Mouse (Mus musculus): ENCODE measurements at regions not wholly inside any gene's neighbourhood (a gene's known extent, or its start where the extent isn't known, plus 50 kb on each side); places are given as distances from the start of the nearest gene placed in this dataset.

DNA sequence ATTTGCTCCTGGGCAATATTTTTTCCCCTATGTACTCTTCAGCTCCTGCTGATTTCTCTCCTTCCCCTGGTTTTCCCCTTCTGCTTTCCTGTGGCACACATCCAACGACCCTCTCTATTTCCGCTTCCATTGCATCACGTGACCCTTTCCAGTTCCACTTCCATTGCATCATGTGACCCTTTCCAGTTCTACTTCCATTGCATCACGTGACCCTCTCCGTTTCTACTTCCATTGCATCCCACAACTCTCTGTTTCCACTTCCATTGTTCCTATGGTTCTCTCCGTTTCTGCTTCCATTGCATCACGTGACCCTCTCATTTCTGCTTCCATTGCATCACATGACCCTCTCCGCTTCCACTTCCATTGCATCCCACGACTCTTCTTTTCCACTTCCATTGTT lies 199.5 kb upstream of the Wdfy3 start:
- TF ChIP-seq CTCF (IDR thresholded peaks at IDR 0.05; ENCODE audit: low read depth, low read length): no peak
- H3K27ac ChIP-seq (ENCODE audit: insufficient read depth, low read depth, low read length): no peak overlapping the region
- H3K4me1 ChIP-seq (ENCODE audit: control insufficient read depth, insufficient read depth, low read length): no peaks in the 10 kb centered on the region

DNA sequence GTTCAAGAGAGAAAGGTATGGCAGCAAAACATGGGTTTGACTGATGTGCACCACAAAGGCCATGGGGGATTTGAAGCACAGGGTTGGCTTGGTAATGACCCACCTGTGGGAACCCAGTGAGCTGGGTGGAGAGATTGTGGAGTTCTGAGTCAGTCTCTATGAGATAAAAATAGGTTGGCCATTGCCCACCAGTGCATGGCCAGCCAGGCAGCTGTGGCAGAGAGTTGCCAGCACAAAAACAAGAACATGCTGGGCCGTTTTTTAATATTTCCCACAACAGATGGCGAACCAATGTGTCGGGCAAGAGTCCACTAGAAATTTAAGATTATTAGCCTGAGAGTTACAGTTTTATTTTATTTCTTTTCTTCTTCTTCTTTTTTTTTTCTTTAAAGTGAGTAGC lies 205.6 kb upstream of the Arhgap24 start:
- Histone ChIP-seq H3K27ac (ENCODE audit: insufficient read depth, low read depth, low read length) (no peak overlapping the region), H3K4me3 (ENCODE audit: insufficient read depth, low read length) (no peak overlapping the region), H3K4me1 (ENCODE audit: control insufficient read depth, insufficient read depth, low read length) (no peaks in the 10 kb centered on the region)
- TF ChIP-seq CTCF (IDR thresholded peaks at IDR 0.05; ENCODE audit: low read depth, low read length) (no peak), POLR2A (IDR thresholded peaks at IDR 0.05; ENCODE audit: borderline replicate concordance, low read depth, low read length) (no peak)

More for the DNA sequence above, 199.5 kb upstream of the Wdfy3 start:
- H3K4me3 ChIP-seq (ENCODE audit: insufficient read depth, low read length): no peak overlapping the region

DNA sequence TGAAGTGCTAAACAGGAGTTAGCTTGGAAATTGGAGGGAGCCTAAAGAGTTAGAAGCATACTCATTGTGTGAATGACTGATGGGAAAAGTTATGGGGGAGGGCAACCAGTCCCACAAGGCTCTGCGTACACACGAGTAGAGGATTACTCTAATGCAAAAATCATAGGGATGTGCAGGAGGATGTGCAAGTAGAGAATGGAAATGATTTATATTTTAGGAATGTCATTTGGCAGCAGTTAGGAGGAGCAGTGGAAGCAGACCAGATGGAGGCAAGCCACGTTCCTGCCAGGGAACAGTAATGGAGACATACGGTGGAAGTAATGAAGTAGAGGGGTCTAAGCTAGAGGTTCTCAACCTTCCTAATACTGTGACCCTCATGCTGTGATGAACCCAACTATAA lies 194.1 kb upstream of the Arhgap24 start:
- no peak overlapping the region for H3K4me3 ChIP-seq (ENCODE audit: insufficient read depth, low read length)
- no peak overlapping the region for H3K27ac ChIP-seq (ENCODE audit: insufficient read depth, low read depth, low read length)
- TF ChIP-seq POLR2A (IDR thresholded peaks at IDR 0.05; ENCODE audit: borderline replicate concordance, low read depth, low read length): no peak
- no peak for TF ChIP-seq CTCF (IDR thresholded peaks at IDR 0.05; ENCODE audit: low read depth, low read length)
- H3K4me1 ChIP-seq (ENCODE audit: control insufficient read depth, insufficient read depth, low read length): no peaks in the 10 kb centered on the region

DNA sequence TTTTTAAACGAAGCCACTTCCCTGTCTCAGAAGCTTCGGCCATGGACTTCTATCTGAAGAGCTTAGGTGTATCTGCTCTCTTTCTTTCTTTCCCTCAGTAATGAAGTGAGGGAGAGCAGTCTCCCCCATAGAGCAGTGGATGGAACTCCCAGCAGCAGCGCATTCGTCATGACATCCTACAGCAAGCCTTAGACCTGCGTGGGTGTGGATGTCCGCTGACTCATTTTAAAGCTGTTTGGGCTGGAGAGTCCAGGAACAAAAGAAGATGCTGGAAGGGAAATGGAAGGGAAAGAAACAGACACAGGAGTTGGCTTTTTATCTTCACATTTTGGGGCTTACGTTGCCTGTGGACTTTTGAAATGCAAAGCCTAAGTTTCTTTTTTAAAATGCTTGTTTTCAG lies 190.3 kb upstream of the Arhgap24 start:
- Histone ChIP-seq H3K4me1 (ENCODE audit: control insufficient read depth, insufficient read depth, low read length) (no peaks in the 10 kb centered on the region), H3K27ac (ENCODE audit: insufficient read depth, low read depth, low read length) (no peak overlapping the region), H3K4me3 (ENCODE audit: insufficient read depth, low read length) (no peak overlapping the region)
- TF ChIP-seq CTCF (IDR thresholded peaks at IDR 0.05; ENCODE audit: low read depth, low read length) (no peak), POLR2A (IDR thresholded peaks at IDR 0.05; ENCODE audit: borderline replicate concordance, low read depth, low read length) (no peak)

- H3K4me3 ChIP-seq (ENCODE audit: insufficient read depth, low read length): no peak overlapping the region
- H3K4me1 ChIP-seq (ENCODE audit: control insufficient read depth, insufficient read depth, low read length): no peaks in the 10 kb centered on the region
- TF ChIP-seq CTCF (IDR thresholded peaks at IDR 0.05; ENCODE audit: low read depth, low read length) (no peak), POLR2A (IDR thresholded peaks at IDR 0.05; ENCODE audit: borderline replicate concordance, low read depth, low read length) (no peak)
- H3K27ac ChIP-seq (ENCODE audit: insufficient read depth, low read depth, low read length): no peak overlapping the region
Observed at GRCm38 (mm10) chr5:102295564-102295963, 185.6 kb upstream of the Arhgap24 start.

DNA sequence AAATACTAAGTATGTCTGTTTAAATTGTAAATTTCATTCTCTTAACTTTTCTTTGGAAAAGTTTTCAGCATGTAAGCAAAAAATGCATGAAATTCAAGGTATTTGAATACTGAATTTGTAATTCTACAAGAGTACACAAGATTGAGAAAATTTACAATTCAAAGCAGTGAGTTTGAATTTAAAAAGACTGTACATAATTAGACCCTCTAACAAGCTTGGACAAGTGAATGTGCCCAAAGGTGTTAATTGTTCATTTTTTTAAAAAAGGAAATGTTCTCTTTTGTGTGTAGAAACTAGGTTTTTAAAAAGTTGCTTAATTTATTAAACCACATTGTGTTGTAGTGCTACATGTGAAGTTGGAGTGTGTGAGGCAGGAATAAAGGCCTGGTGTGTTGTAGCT lies 174.9 kb upstream of the Arhgap24 start:
- Histone ChIP-seq H3K27ac (ENCODE audit: insufficient read depth, low read depth, low read length) (no peak overlapping the region), H3K4me1 (ENCODE audit: control insufficient read depth, insufficient read depth, low read length) (no peaks in the 10 kb centered on the region), H3K4me3 (ENCODE audit: insufficient read depth, low read length) (no peak overlapping the region)
- TF ChIP-seq CTCF (IDR thresholded peaks at IDR 0.05; ENCODE audit: low read depth, low read length) (no peak), POLR2A (IDR thresholded peaks at IDR 0.05; ENCODE audit: borderline replicate concordance, low read depth, low read length) (no peak)

- Histone ChIP-seq H3K4me3 (ENCODE audit: insufficient read depth, low read length) (no peak overlapping the region), H3K4me1 (ENCODE audit: control insufficient read depth, insufficient read depth, low read length) (no peaks in the 10 kb centered on the region), H3K27ac (ENCODE audit: insufficient read depth, low read depth, low read length) (no peak overlapping the region)
- TF ChIP-seq CTCF (IDR thresholded peaks at IDR 0.05; ENCODE audit: low read depth, low read length) (no peak), POLR2A (IDR thresholded peaks at IDR 0.05; ENCODE audit: borderline replicate concordance, low read depth, low read length) (no peak)
Observed at GRCm38 (mm10) chr5:102306718-102307117, 174.5 kb upstream of the Arhgap24 start.

- Histone ChIP-seq H3K27ac (ENCODE audit: insufficient read depth, low read depth, low read length) (no peak overlapping the region), H3K4me1 (ENCODE audit: control insufficient read depth, insufficient read depth, low read length) (no peaks in the 10 kb centered on the region), H3K4me3 (ENCODE audit: insufficient read depth, low read length) (no peak overlapping the region)
- no peak for TF ChIP-seq POLR2A (IDR thresholded peaks at IDR 0.05; ENCODE audit: borderline replicate concordance, low read depth, low read length)
- TF ChIP-seq CTCF (IDR thresholded peaks at IDR 0.05; ENCODE audit: low read depth, low read length): no peak
Observed at GRCm38 (mm10) chr5:102311570-102311969, 169.6 kb upstream of the Arhgap24 start.

DNA sequence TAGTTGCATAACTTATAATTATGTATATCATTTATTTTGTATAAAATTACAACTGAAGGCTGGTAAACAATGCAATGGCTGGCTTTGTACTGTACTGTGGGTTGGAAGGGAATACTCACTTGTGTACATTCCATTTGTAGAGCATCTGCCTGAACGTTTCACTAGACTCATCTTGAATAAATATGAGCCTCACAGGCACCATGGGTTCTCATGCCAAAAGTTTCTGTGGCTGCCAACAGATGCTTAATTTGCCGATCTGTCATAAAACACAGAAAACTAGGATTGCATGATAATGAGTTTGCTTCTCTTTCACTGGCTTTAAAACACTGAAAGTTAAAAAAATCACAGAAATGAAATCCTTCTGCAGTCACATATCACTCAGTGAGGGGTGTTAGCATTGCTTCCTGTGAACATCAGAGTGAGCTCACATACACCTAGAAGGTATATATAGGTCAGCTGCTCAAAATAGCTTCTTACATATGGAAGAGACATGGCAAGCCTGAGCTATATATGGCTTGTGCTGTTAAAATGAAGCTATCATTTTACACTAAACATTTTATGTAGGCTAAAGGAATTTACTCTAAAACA lies 152.9 kb upstream of the Arhgap24 start:
- Histone ChIP-seq H3K4me1 (ENCODE audit: control insufficient read depth, insufficient read depth, low read length) (no peaks in the 10 kb centered on the region), H3K4me3 (ENCODE audit: insufficient read depth, low read length) (no peak overlapping the region), H3K27ac (ENCODE audit: insufficient read depth, low read depth, low read length) (no peak overlapping the region)
- TF ChIP-seq CTCF (IDR thresholded peaks at IDR 0.05; ENCODE audit: low read depth, low read length) (no peak), POLR2A (IDR thresholded peaks at IDR 0.05; ENCODE audit: borderline replicate concordance, low read depth, low read length) (no peak)

DNA sequence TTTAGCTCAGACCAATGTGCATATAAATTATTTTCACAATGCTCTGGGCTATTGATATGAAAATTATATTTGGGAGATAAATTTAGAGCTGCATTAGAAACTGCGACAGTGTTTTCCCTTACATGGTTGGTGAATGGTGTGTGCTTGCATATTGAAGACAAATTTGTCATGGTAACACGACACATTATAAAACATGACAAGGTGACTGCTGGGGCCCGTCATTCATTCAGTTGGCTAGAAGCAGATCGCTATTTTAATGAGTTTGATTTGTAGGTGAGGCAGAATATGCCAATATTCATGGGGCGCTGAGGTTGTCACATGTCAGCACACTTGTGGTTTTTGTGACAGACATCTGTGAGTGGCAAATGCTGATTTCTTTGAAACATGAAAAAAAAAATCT lies 147.3 kb upstream of the Arhgap24 start:
- no peak overlapping the region for H3K4me3 ChIP-seq (ENCODE audit: insufficient read depth, low read length)
- H3K4me1 ChIP-seq (ENCODE audit: control insufficient read depth, insufficient read depth, low read length): no peaks in the 10 kb centered on the region
- no peak overlapping the region for H3K27ac ChIP-seq (ENCODE audit: insufficient read depth, low read depth, low read length)
- no peak for TF ChIP-seq CTCF (IDR thresholded peaks at IDR 0.05; ENCODE audit: low read depth, low read length)

Measured in bone marrow macrophage, adult 2 months (primary cell).